Mouse (Mus musculus): Measurements from ENCODE around the gene Nudt17. TPM values are rescaled to one million over a fixed set of nuclear protein-coding genes. Genes with fewer than 3 reads are reported as not detected.

Gene Nudt17
- polyA plus RNA-seq, 1 experiment from 2014 or later = 8.7 TPM

GRCm38 (mm10) chr3:96715854-96716253 lies 7.5 kb upstream of the Nudt17 start:
- Histone ChIP-seq H3K27me3 (ENCODE audit: control insufficient read depth, insufficient read depth, low read length) (no peaks in the 10 kb centered on the region), H3K36me3 (ENCODE audit: control insufficient read depth, insufficient read depth, low read length) (peaks cover 63% of the 10 kb centered on the region), H3K4me1 (ENCODE audit: control insufficient read depth, insufficient read depth, low read length) (no peaks in the 10 kb centered on the region), H3K9ac (replicated peaks; ENCODE audit: low read depth, low read length) (no peak overlapping the region), H3K27ac (ENCODE audit: low read length) (no peak overlapping the region), H3K4me2 (replicated peaks; ENCODE audit: low read depth, low read length) (no peak overlapping the region), H3K4me3 (ENCODE audit: low read depth, low read length) (no peak overlapping the region), H3K9me3 (ENCODE audit: control insufficient read depth, low read depth, low read length) (no peaks in the 10 kb centered on the region)
- 86% methylated on average over 2 of the region's 2 CpGs for WGBS
- ATAC-seq (ENCODE audit: insufficient number of reproducible peaks, insufficient read depth, low FRiP score, low read depth) = no peak

- Histone ChIP-seq H3K4me3 (ENCODE audit: low read depth, low read length) (no peak overlapping the region), H3K4me2 (replicated peaks; ENCODE audit: low read depth, low read length) (no peak overlapping the region), H3K27ac (ENCODE audit: low read length) (no peak overlapping the region), H3K36me3 (ENCODE audit: control insufficient read depth, insufficient read depth, low read length) (peaks cover 61% of the 10 kb centered on the region), H3K9me3 (ENCODE audit: control insufficient read depth, low read depth, low read length) (no peaks in the 10 kb centered on the region), H3K9ac (replicated peaks; ENCODE audit: low read depth, low read length) (no peak overlapping the region), H3K27me3 (ENCODE audit: control insufficient read depth, insufficient read depth, low read length) (no peaks in the 10 kb centered on the region), H3K4me1 (ENCODE audit: control insufficient read depth, insufficient read depth, low read length) (no peaks in the 10 kb centered on the region)
- WGBS = 81% methylated on average over 5 of the region's 5 CpGs
- ATAC-seq (ENCODE audit: insufficient number of reproducible peaks, insufficient read depth, low FRiP score, low read depth) = no peak
Measured at GRCm38 (mm10) chr3:96714286-96714685, 5.9 kb upstream of the Nudt17 start.

GRCm38 (mm10) chr3:96708684-96709064 lies 312 bp upstream of the Nudt17 start:
- 46% methylated on average over 2 of the region's 2 CpGs for WGBS
- Histone ChIP-seq H3K27ac (ENCODE audit: low read length) (no peak overlapping the region), H3K4me1 (ENCODE audit: control insufficient read depth, insufficient read depth, low read length) (no peaks in the 10 kb centered on the region), H3K27me3 (ENCODE audit: control insufficient read depth, insufficient read depth, low read length) (0 out of 2 replicates have a peak, but pooled peaks cover 5% of the 10 kb centered on the region), H3K9me3 (ENCODE audit: control insufficient read depth, low read depth, low read length) (no peaks in the 10 kb centered on the region), H3K9ac (replicated peaks; ENCODE audit: low read depth, low read length) (no peak overlapping the region), H3K36me3 (ENCODE audit: control insufficient read depth, insufficient read depth, low read length) (peaks cover 38% of the 10 kb centered on the region), H3K4me3 (ENCODE audit: low read depth, low read length) (no peak overlapping the region; the same call in 1 of the 2 replicates), H3K4me2 (replicated peaks; ENCODE audit: low read depth, low read length) (peak overlapping the region; percentile 95; the same call in 1 of the 2 replicates)
- no peak for ATAC-seq (ENCODE audit: insufficient number of reproducible peaks, insufficient read depth, low FRiP score, low read depth)

- H3K4me2 ChIP-seq (replicated peaks; ENCODE audit: low read depth, low read length) = no peak overlapping the region
- ATAC-seq (ENCODE audit: insufficient number of reproducible peaks, insufficient read depth, low FRiP score, low read depth) = no peak
- no peak overlapping the region for H3K27ac ChIP-seq (ENCODE audit: low read length)
- no peak overlapping the region for H3K9ac ChIP-seq (replicated peaks; ENCODE audit: low read depth, low read length)
- WGBS = 58% methylated on average over 7 of the region's 7 CpGs
- peaks cover 34% of the 10 kb centered on the region for H3K36me3 ChIP-seq (ENCODE audit: control insufficient read depth, insufficient read depth, low read length)
- 0 out of 2 replicates have a peak, but pooled peaks cover 5% of the 10 kb centered on the region for H3K27me3 ChIP-seq (ENCODE audit: control insufficient read depth, insufficient read depth, low read length)
- H3K4me3 ChIP-seq (ENCODE audit: low read depth, low read length) = no peak overlapping the region
- no peaks in the 10 kb centered on the region for H3K9me3 ChIP-seq (ENCODE audit: control insufficient read depth, low read depth, low read length)
- no peaks in the 10 kb centered on the region for H3K4me1 ChIP-seq (ENCODE audit: control insufficient read depth, insufficient read depth, low read length)
Measured at GRCm38 (mm10) chr3:96706984-96707383, 1.4 kb downstream of the Nudt17 start.

- no peak for ATAC-seq (ENCODE audit: insufficient number of reproducible peaks, insufficient read depth, low FRiP score, low read depth)
- Histone ChIP-seq H3K27ac (ENCODE audit: low read length) (no peak overlapping the region), H3K4me3 (ENCODE audit: low read depth, low read length) (no peak overlapping the region), H3K36me3 (ENCODE audit: control insufficient read depth, insufficient read depth, low read length) (peaks cover 39% of the 10 kb centered on the region), H3K27me3 (ENCODE audit: control insufficient read depth, insufficient read depth, low read length) (0 out of 2 replicates have a peak, but pooled peaks cover 5% of the 10 kb centered on the region), H3K4me1 (ENCODE audit: control insufficient read depth, insufficient read depth, low read length) (no peaks in the 10 kb centered on the region), H3K4me2 (replicated peaks; ENCODE audit: low read depth, low read length) (no peak overlapping the region), H3K9ac (replicated peaks; ENCODE audit: low read depth, low read length) (no peak overlapping the region), H3K9me3 (ENCODE audit: control insufficient read depth, low read depth, low read length) (no peaks in the 10 kb centered on the region)
- WGBS = 87% methylated on average over 11 of the region's 11 CpGs
Measured at GRCm38 (mm10) chr3:96706217-96706616, 2.1 kb downstream of the Nudt17 start.

GRCm38 (mm10) chr3:96704778-96705177 lies 3.6 kb downstream of the Nudt17 start:
- Histone ChIP-seq H3K36me3 (ENCODE audit: control insufficient read depth, insufficient read depth, low read length) (peaks cover 50% of the 10 kb centered on the region), H3K4me1 (ENCODE audit: control insufficient read depth, insufficient read depth, low read length) (no peaks in the 10 kb centered on the region), H3K9ac (replicated peaks; ENCODE audit: low read depth, low read length) (no peak overlapping the region), H3K27ac (ENCODE audit: low read length) (no peak overlapping the region), H3K27me3 (ENCODE audit: control insufficient read depth, insufficient read depth, low read length) (0 out of 2 replicates have a peak, but pooled peaks cover 5% of the 10 kb centered on the region), H3K4me2 (replicated peaks; ENCODE audit: low read depth, low read length) (no peak overlapping the region), H3K9me3 (ENCODE audit: control insufficient read depth, low read depth, low read length) (no peaks in the 10 kb centered on the region), H3K4me3 (ENCODE audit: low read depth, low read length) (no peak overlapping the region)
- no peak for ATAC-seq (ENCODE audit: insufficient number of reproducible peaks, insufficient read depth, low FRiP score, low read depth)
- 67% methylated on average over 11 of the region's 11 CpGs for WGBS

- 85% methylated on average over 4 of the region's 4 CpGs for WGBS
- Histone ChIP-seq H3K9ac (replicated peaks; ENCODE audit: low read depth, low read length) (no peak overlapping the region), H3K27me3 (ENCODE audit: control insufficient read depth, insufficient read depth, low read length) (no peaks in the 10 kb centered on the region), H3K36me3 (ENCODE audit: control insufficient read depth, insufficient read depth, low read length) (peaks cover 55% of the 10 kb centered on the region), H3K4me1 (ENCODE audit: control insufficient read depth, insufficient read depth, low read length) (peaks cover 8% of the 10 kb centered on the region), H3K9me3 (ENCODE audit: control insufficient read depth, low read depth, low read length) (no peaks in the 10 kb centered on the region), H3K27ac (ENCODE audit: low read length) (no peak overlapping the region), H3K4me2 (replicated peaks; ENCODE audit: low read depth, low read length) (no peak overlapping the region), H3K4me3 (ENCODE audit: low read depth, low read length) (no peak overlapping the region)
- no peak for ATAC-seq (ENCODE audit: insufficient number of reproducible peaks, insufficient read depth, low FRiP score, low read depth)
Measured at GRCm38 (mm10) chr3:96701003-96701402, 7.4 kb downstream of the Nudt17 start.

GRCm38 (mm10) chr3:96700376-96700775 lies 8.0 kb downstream of the Nudt17 start:
- peaks cover 14% of the 10 kb centered on the region for H3K4me1 ChIP-seq (ENCODE audit: control insufficient read depth, insufficient read depth, low read length)
- no peak overlapping the region for H3K4me3 ChIP-seq (ENCODE audit: low read depth, low read length)
- no peaks in the 10 kb centered on the region for H3K9me3 ChIP-seq (ENCODE audit: control insufficient read depth, low read depth, low read length)
- WGBS = 60% methylated on average over 7 of the region's 7 CpGs
- ATAC-seq (ENCODE audit: insufficient number of reproducible peaks, insufficient read depth, low FRiP score, low read depth) = no peak
- H3K36me3 ChIP-seq (ENCODE audit: control insufficient read depth, insufficient read depth, low read length) = peaks cover 55% of the 10 kb centered on the region
- no peak overlapping the region for H3K4me2 ChIP-seq (replicated peaks; ENCODE audit: low read depth, low read length)
- no peaks in the 10 kb centered on the region for H3K27me3 ChIP-seq (ENCODE audit: control insufficient read depth, insufficient read depth, low read length)
- H3K9ac ChIP-seq (replicated peaks; ENCODE audit: low read depth, low read length) = no peak overlapping the region
- H3K27ac ChIP-seq (ENCODE audit: low read length) = no peak overlapping the region

GRCm38 (mm10) chr3:96698993-96699690 lies 9.2 kb downstream of the Nudt17 start:
- Histone ChIP-seq H3K9ac (replicated peaks; ENCODE audit: low read depth, low read length) (no peak overlapping the region), H3K36me3 (ENCODE audit: control insufficient read depth, insufficient read depth, low read length) (peaks cover 45% of the 10 kb centered on the region), H3K27ac (ENCODE audit: low read length) (no peak overlapping the region), H3K27me3 (ENCODE audit: control insufficient read depth, insufficient read depth, low read length) (no peaks in the 10 kb centered on the region), H3K4me1 (ENCODE audit: control insufficient read depth, insufficient read depth, low read length) (peaks cover 14% of the 10 kb centered on the region), H3K9me3 (ENCODE audit: control insufficient read depth, low read depth, low read length) (no peaks in the 10 kb centered on the region), H3K4me3 (ENCODE audit: low read depth, low read length) (no peak overlapping the region), H3K4me2 (replicated peaks; ENCODE audit: low read depth, low read length) (no peak overlapping the region)
- no peak for ATAC-seq (ENCODE audit: insufficient number of reproducible peaks, insufficient read depth, low FRiP score, low read depth)
- WGBS = 47% methylated on average over 19 of the region's 19 CpGs
